ENCODE assay signal across 15 mouse cellular contexts in the genomic region with DNA sequence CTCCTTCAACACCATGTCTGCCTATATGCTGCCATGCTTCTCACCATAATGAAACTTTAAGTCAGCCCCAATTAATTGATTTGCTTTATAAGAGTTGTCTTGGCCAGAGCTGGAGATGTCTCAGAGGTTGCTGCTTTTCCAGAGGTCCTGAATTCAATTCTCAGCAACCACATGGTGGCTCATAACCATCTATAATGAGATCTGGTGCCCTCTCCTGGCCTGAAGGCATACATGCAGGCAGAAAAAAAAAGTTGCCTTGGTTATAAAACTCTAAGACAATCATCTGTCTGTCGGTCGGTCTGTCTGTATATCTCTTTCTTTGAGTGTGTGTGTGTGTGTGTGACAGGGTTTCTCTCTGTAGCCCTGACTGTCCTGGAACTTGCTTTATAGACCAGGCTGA. TPM values are rescaled to one million over a fixed set of nuclear protein-coding genes. Genes with fewer than 3 reads are reported as not detected.
A peak's percentile ranks its signal among the peaks of the same experiment; 100 is the strongest.
DNase-seq lines count a peak whose midpoint lies in the region; ATAC-seq and TF ChIP-seq lines count a peak whose summit lies in the region.
"Had no signal": no experiment of that assay in that cellular context is flagged by ENCODE, and none has a peak within 500 bp of the region (broad histone marks: within the 10 kb centered on the region; RNA-seq: fewer than 3 reads in every experiment).

No protein-coding gene starts in this region.

- in situ Hi-C loops in CH12.LX (cut with MboI; ENCODE audit: low pct_ligation_motif_present, low pct_unique_long_range_greater_than_20kb, low sequenced_read_pairs) = loop anchor here (10.0 to 25.0 kb wide), 2 partner anchors 130 to 337 kb away; no protein-coding TSS in a partner anchor

- H3K9ac ChIP-seq in liver, embryonic 14.5 days (replicated peaks) = no peak overlapping the region
- H3K9ac ChIP-seq in liver, embryonic 11.5 days (ENCODE audit: low read depth, low read length) = no peak overlapping the region
- no peak overlapping the region for H3K9ac ChIP-seq in CH12.LX (ENCODE audit: insufficient read depth, low read depth)
- H3K9ac ChIP-seq: lung, embryonic 15.5 days; midbrain, embryonic 12.5 days; neural tube, embryonic 13.5 days had no signal

- TF ChIP-seq EP300 in liver, embryonic 14.5 days (IDR thresholded peaks at IDR 0.05; ENCODE audit: low read depth) = no peak
- TF ChIP-seq EP300 in CH12.LX (IDR thresholded peaks at IDR 0.05; ENCODE audit: low read length) = no peak

- H3K79me2 ChIP-seq in CH12.LX (replicated peaks; ENCODE audit: control insufficient read depth, extremely low read depth, insufficient read depth, poor library complexity, severe bottlenecking) = no peaks in the 10 kb centered on the region

- TF ChIP-seq POLR2A in CH12.LX (IDR thresholded peaks at IDR 0.05; ENCODE audit: low read depth, low read length) = no peak

- H3K36me3 ChIP-seq in liver, embryonic 14.5 days (replicated peaks; ENCODE audit: control insufficient read depth, insufficient read depth, low read depth) = no peaks in the 10 kb centered on the region
- H3K36me3 ChIP-seq in liver, embryonic 11.5 days (ENCODE audit: control insufficient read depth, insufficient read depth, low read length) = no peaks in the 10 kb centered on the region
- H3K36me3 ChIP-seq in CH12.LX (replicated peaks in 1 of 2; ENCODE audit: control insufficient read depth in 1 of 2, insufficient read depth in 1 of 2, low read length in 1 of 2) = peaks cover 0 to 11% of the 10 kb centered on the region in 2 experiments
- H3K36me3 ChIP-seq: limb, embryonic 10.5 days; lung, embryonic 15.5 days; midbrain, embryonic 12.5 days; neural tube, embryonic 13.5 days had no signal

- dilution Hi-C loops in CH12.LX (cut with MboI; ENCODE audit: extremely low pct_ligation_motif_present, extremely low pct_unique_long_range_greater_than_20kb, low sequenced_read_pairs) = no loop called here

- no peak overlapping the region for H3K4me2 ChIP-seq in liver, embryonic 14.5 days (ENCODE audit: low read depth)
- no peak overlapping the region for H3K4me2 ChIP-seq in liver, embryonic 11.5 days
- no peak overlapping the region for H3K4me2 ChIP-seq in CH12.LX (ENCODE audit: insufficient read depth, low read depth, poor library complexity, severe bottlenecking)
- H3K4me2 ChIP-seq: lung, embryonic 15.5 days; midbrain, embryonic 12.5 days; neural tube, embryonic 13.5 days had no signal

- no peak for ATAC-seq in liver, embryonic 14.5 days (ENCODE audit: insufficient read depth)
- no peak for ATAC-seq in liver, embryonic 11.5 days (replicated peaks; ENCODE audit: low FRiP score)
- peak; percentile 25 for ATAC-seq in activated CD4-positive, CD25-positive, alpha-beta regulatory T cell, adult 4 months

- H3K27ac ChIP-seq in liver, embryonic 14.5 days = no peak overlapping the region
- no peak overlapping the region for H3K27ac ChIP-seq in liver, embryonic 11.5 days (ENCODE audit: low read depth, low read length)
- H3K27ac ChIP-seq in CH12.LX (ENCODE audit: insufficient read depth, low read depth) = no peak overlapping the region
- H3K27ac ChIP-seq: limb, embryonic 10.5 days; midbrain, embryonic 12.5 days; neural tube, embryonic 13.5 days had no signal

- no peaks in the 10 kb centered on the region for H3K9me3 ChIP-seq in liver, embryonic 14.5 days (ENCODE audit: control insufficient read depth, low read length)
- H3K9me3 ChIP-seq in liver, embryonic 11.5 days (ENCODE audit: control insufficient read depth, low read length) = no peaks in the 10 kb centered on the region
- H3K9me3 ChIP-seq in CH12.LX (replicated peaks; ENCODE audit: low read length) = no peaks in the 10 kb centered on the region
- H3K9me3 ChIP-seq: limb, embryonic 10.5 days; lung, embryonic 15.5 days; midbrain, embryonic 12.5 days had no signal

- H3K4me3 ChIP-seq in liver, embryonic 14.5 days (ENCODE audit: insufficient read depth in 1 of 2, low read depth in 2 of 2, low read length in 2 of 2) = no peak overlapping the region
- no peak overlapping the region for H3K4me3 ChIP-seq in liver, embryonic 11.5 days (ENCODE audit: low read depth, low read length)
- H3K4me3 ChIP-seq in CH12.LX (replicated peaks in 1 of 3; ENCODE audit: low read depth in 2 of 3, low read length in 2 of 3, poor library complexity in 1 of 3) = no peak overlapping the region
- H3K4me3 ChIP-seq: limb, embryonic 10.5 days; lung, embryonic 15.5 days; midbrain, embryonic 12.5 days; neural tube, embryonic 13.5 days had no signal

- peak; percentile 57 for TF ChIP-seq CTCF in liver, embryonic 14.5 days (IDR thresholded peaks at IDR 0.05; ENCODE audit: low read depth)
- TF ChIP-seq CTCF in CH12.LX (conservative IDR thresholded peaks at IDR 0.05 in 1 of 2, IDR thresholded peaks at IDR 0.05 in 1 of 2; ENCODE audit: low read depth in 2 of 2, low read length in 2 of 2) = peak; percentile 33 to 80

- H3K4me1 ChIP-seq in liver, embryonic 14.5 days (replicated peaks; ENCODE audit: control insufficient read depth in 2 of 2, insufficient read depth in 2 of 2, low read length in 1 of 2) = no peaks in the 10 kb centered on the region
- H3K4me1 ChIP-seq in liver, embryonic 11.5 days (replicated peaks; ENCODE audit: control insufficient read depth, insufficient read depth, low read length) = peaks cover 4% of the 10 kb centered on the region; the same call in 1 of the 2 replicates
- peaks cover 0 to 7% of the 10 kb centered on the region in 2 experiments; a peak in 1 of 4 replicates for H3K4me1 ChIP-seq in CH12.LX (ENCODE audit: control insufficient read depth in 1 of 2, insufficient read depth in 2 of 2)
- H3K4me1 ChIP-seq: midbrain, embryonic 12.5 days; neural tube, embryonic 13.5 days had no signal

- 60% methylated on average over 2 of the region's 2 CpGs for WGBS in liver, embryonic 14.5 days (ENCODE audit: insufficient replicate concordance)
- 77% methylated on average over 2 of the region's 2 CpGs for WGBS in liver, embryonic 11.5 days

- DNase-seq in liver, embryonic 14.5 days (ENCODE audit: low read depth in 3 of 3, low spot score in 3 of 3) = no peak
- no peak for DNase-seq in liver, embryonic 11.5 days (ENCODE audit: low spot score)
- peak; percentile 50 to 52 for DNase-seq in B cell, adult 2 months
- no peak for DNase-seq in CH12.LX (ENCODE audit: extremely low read depth)
- DNase-seq in adrenal gland, postnatal 25 days = no peak
- no peak for DNase-seq in spleen, postnatal 36 days (ENCODE audit: low spot score in 2 of 2)
- DNase-seq: cerebellum, postnatal 14 days; kidney, adult 18-20 months; layer of hippocampus, adult 9-11 months; right cerebral cortex, postnatal 25 days had no signal

- no peaks in the 10 kb centered on the region for H3K27me3 ChIP-seq in liver, embryonic 14.5 days (ENCODE audit: control insufficient read depth, insufficient read depth, low read length)
- no peaks in the 10 kb centered on the region for H3K27me3 ChIP-seq in liver, embryonic 11.5 days (replicated peaks; ENCODE audit: control insufficient read depth, insufficient read depth, low read length)
- no peaks in the 10 kb centered on the region for H3K27me3 ChIP-seq in CH12.LX (replicated peaks)
- H3K27me3 ChIP-seq: lung, embryonic 15.5 days; midbrain, embryonic 12.5 days; neural tube, embryonic 13.5 days had no signal

- TF ChIP-seq RAD21 in CH12.LX (IDR thresholded peaks at IDR 0.05; ENCODE audit: low read depth, low read length) = peak; percentile 55

TF ChIP-seq in CH12.LX, 34 proteins besides CTCF, POLR2A, EP300 and RAD21:
- no peak for TF ChIP-seq USF2 (conservative IDR thresholded peaks at IDR 0.05; ENCODE audit: low read depth, low read length)
- no peak for TF ChIP-seq ETS1 (conservative IDR thresholded peaks at IDR 0.05; ENCODE audit: low read depth, low read length)
- TF ChIP-seq TCF12 (IDR thresholded peaks at IDR 0.05; ENCODE audit: low read depth, low read length) = no peak
- no peak for TF ChIP-seq MAX (IDR thresholded peaks at IDR 0.05; ENCODE audit: low read length)
- TF ChIP-seq SMC3 (IDR thresholded peaks at IDR 0.05; ENCODE audit: low read depth, low read length) = peak; percentile 66
- TF ChIP-seq MYC (IDR thresholded peaks at IDR 0.05; ENCODE audit: low read depth, low read length) = peak; percentile 82
- no peak for TF ChIP-seq JUND (conservative IDR thresholded peaks at IDR 0.05; ENCODE audit: low read depth, low read length)
- TF ChIP-seq PAX5 (IDR thresholded peaks at IDR 0.05; ENCODE audit: low read length) = no peak
- peak; percentile 77 for TF ChIP-seq ZNF384 (IDR thresholded peaks at IDR 0.05; ENCODE audit: low read depth, low read length)

RNA-seq across cellular contexts. Expression of gene Kpna2, which starts 24.9 kb away (rescaled TPM):
- 133 and 158 TPM in 2 replicates for polyA plus RNA-seq in liver, embryonic 14.5 days (2012; rRNA removed)
- 277 and 283 TPM in 2 replicates for polyA plus RNA-seq in liver, embryonic 14.5 days (2014; fragmentation: Nextera tagmentation; extraction: Ambion mirVana)
- 448 and 517 TPM in 2 replicates for polyA plus RNA-seq in liver, embryonic 11.5 days (2014; fragmentation: Nextera tagmentation; extraction: Ambion mirVana)
- 327 and 495 TPM in 2 replicates for total RNA-seq in CH12.LX (2012; rRNA removed)
- 734 and 759 TPM in 2 replicates for total RNA-seq in CH12.LX (2014; rRNA removed)
- 536 and 582 TPM in 2 replicates for polyA plus RNA-seq in CH12.LX (2012; ENCODE audit: insufficient read length, low read depth)
- polyA plus RNA-seq in activated CD4-positive, CD25-positive, alpha-beta regulatory T cell, adult 4 months (2017; shearing (Covaris generic)) = 100 to 1,000 TPM; 202 to 218 TPM
- total RNA-seq in adrenal gland, postnatal 25 days (2021) = 34.7 and 36.0 TPM in 2 replicates

RNA-seq across cellular contexts. Expression of gene 1810010H24Rik, which starts 51.0 kb away (rescaled TPM):
- 1.8 and 1.9 TPM in 2 replicates for polyA plus RNA-seq in liver, embryonic 14.5 days (2012; rRNA removed)
- 2.6 and 3.9 TPM in 2 replicates for polyA plus RNA-seq in liver, embryonic 14.5 days (2014; fragmentation: Nextera tagmentation; extraction: Ambion mirVana)
- 1.9 and 2.1 TPM in 2 replicates for polyA plus RNA-seq in liver, embryonic 11.5 days (2014; fragmentation: Nextera tagmentation; extraction: Ambion mirVana)
- total RNA-seq in CH12.LX (2012; rRNA removed) (0.29 and 1.1 TPM in 2 replicates), CH12.LX (2014; rRNA removed) (0.82 and 1.7 TPM in 2 replicates)
- polyA plus RNA-seq in CH12.LX (2012; ENCODE audit: insufficient read length, low read depth) = 0.53 and 0.83 TPM in 2 replicates
- 1 to 10 TPM in 1 of 2 experiments, under 1 TPM in 1; 0.46 to 1.5 TPM for polyA plus RNA-seq in activated CD4-positive, CD25-positive, alpha-beta regulatory T cell, adult 4 months (2017; shearing (Covaris generic))
- 2.8 and 4.2 TPM in 2 replicates for total RNA-seq in adrenal gland, postnatal 25 days (2021)

RNA-seq across cellular contexts. Expression of gene Smurf2, which starts 53.9 kb away (rescaled TPM):
- 2.6 and 3.2 TPM in 2 replicates for polyA plus RNA-seq in liver, embryonic 14.5 days (2012; rRNA removed)
- polyA plus RNA-seq in liver, embryonic 14.5 days (2014; fragmentation: Nextera tagmentation; extraction: Ambion mirVana) = 3.8 and 4.0 TPM in 2 replicates
- polyA plus RNA-seq in liver, embryonic 11.5 days (2014; fragmentation: Nextera tagmentation; extraction: Ambion mirVana) = 8.7 and 9.6 TPM in 2 replicates
- total RNA-seq in CH12.LX (2012; rRNA removed) (10.8 and 11.1 TPM in 2 replicates), CH12.LX (2014; rRNA removed) (11.1 and 11.3 TPM in 2 replicates)
- 13.2 and 13.3 TPM in 2 replicates for polyA plus RNA-seq in CH12.LX (2012; ENCODE audit: insufficient read length, low read depth)
- 10 to 100 TPM; 16.4 to 18.0 TPM for polyA plus RNA-seq in activated CD4-positive, CD25-positive, alpha-beta regulatory T cell, adult 4 months (2017; shearing (Covaris generic))
- total RNA-seq in adrenal gland, postnatal 25 days (2021) = 35.3 and 40.8 TPM in 2 replicates

Comparison
In these comparisons a context has a peak if more than half of its experiments do, and no peak if none do; other contexts are left out.
1. DNase-seq: peak in B cell, adult 2 months (2 of 2); none in liver, embryonic 14.5 days (0 of 3), liver, embryonic 11.5 days (single experiment), CH12.LX (single experiment), adrenal gland, postnatal 25 days (single experiment) and spleen, postnatal 36 days (0 of 2).